Mouse (Mus musculus): ENCODE data around the gene Wnt3.
A peak's percentile ranks its signal among the peaks of the same experiment; 100 is the strongest.
"Not testable (repeated sequence)": the region's sequence is repeated elsewhere in the genome, so short reads cannot be mapped to it uniquely, and the experiment has no call there.

Wnt3 gene

GRCm38 (mm10) chr11:103773387-103774227 lies at the start of gene Wnt3:
Wnt3 (plus strand) TSS chr11:103774150.
- no peak for DNase-seq

- no peak for DNase-seq
These were observed 49.6 kb upstream of the Wnt3 start for GRCm38 (mm10) chr11:103724331-103724771.

DNA sequence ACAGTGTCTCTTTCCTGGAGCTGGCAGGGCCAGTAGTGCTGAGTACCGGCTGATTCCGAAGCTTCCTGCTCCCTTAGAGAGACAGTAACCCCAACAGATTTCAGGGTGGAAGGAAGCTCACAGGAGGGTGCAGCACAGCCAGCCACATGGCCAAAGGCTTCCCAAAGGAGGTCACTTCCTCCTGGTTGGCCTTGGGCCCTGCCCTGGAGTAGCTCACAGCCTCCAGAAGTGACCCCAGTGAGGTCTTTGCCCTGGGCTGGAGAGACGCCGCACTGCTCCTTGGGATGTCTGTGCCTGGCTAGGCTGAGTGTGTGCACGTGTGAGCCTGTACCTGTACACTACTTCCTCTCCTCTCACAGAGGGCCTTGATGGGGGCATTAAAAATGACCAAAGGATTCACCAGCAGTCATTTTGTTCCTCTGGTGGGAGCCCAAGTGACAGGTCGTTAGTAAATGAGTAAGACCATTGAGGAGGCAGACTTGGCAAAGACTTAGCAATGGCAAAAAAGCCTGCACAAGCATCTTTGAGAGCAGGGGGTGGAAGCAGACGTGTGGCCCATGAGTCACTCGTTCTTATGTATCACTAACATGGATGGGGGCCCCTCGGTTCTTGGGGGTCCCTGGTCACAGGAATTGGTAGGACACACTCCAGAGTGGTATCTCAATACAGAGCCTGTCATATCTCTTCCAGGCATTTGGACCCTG lies 44.5 kb upstream of the Wnt3 start:
- no peak for DNase-seq

- no peak for DNase-seq
These were observed 42.4 kb upstream of the Wnt3 start for GRCm38 (mm10) chr11:103731594-103731993.

- DNase-seq: no peak
These were observed 41.6 kb upstream of the Wnt3 start for GRCm38 (mm10) chr11:103732306-103732705.

DNA sequence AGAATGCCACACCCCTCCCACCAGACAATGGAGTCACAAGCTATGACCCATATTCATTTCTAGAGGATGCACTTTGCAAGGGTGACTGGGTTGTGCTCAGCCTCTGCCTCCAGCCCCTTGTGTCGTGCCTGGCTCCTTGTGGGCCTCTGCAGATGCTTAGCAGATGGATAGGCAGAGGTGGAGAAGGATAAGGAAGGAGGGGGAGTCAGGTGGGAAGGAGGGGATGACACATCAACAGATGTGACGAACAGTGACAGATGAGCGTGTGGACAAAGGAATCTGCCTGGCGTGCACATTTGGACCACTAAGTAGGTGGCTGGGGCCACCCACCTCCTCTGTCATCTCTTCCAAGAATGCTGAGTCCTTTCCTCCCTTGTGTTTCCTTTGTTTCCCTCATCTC lies 40.9 kb upstream of the Wnt3 start:
- no peak for DNase-seq

DNA sequence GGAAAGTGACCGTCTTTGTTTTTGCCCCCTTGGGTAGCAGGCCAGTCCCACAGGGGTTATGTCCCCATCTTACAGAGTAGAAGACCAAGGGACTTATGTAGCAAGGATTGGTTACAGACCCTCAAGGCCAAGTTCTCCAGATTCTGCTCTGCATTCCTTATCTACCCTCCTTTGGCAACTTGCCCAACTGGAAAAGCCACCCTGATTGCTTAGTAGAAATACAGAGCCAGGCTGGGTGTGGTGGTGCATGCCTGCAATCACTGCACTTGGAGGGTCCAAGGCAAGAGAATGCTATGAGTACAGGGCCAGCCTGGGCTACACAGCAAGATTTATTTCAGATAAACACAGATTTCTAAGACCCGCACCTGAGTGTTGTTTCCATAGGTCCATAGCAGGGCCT lies 40.0 kb upstream of the Wnt3 start:
- no peak for DNase-seq

GRCm38 (mm10) chr11:103734411-103735045 lies 39.4 kb upstream of the Wnt3 start:
- DNase-seq: no peak

DNA sequence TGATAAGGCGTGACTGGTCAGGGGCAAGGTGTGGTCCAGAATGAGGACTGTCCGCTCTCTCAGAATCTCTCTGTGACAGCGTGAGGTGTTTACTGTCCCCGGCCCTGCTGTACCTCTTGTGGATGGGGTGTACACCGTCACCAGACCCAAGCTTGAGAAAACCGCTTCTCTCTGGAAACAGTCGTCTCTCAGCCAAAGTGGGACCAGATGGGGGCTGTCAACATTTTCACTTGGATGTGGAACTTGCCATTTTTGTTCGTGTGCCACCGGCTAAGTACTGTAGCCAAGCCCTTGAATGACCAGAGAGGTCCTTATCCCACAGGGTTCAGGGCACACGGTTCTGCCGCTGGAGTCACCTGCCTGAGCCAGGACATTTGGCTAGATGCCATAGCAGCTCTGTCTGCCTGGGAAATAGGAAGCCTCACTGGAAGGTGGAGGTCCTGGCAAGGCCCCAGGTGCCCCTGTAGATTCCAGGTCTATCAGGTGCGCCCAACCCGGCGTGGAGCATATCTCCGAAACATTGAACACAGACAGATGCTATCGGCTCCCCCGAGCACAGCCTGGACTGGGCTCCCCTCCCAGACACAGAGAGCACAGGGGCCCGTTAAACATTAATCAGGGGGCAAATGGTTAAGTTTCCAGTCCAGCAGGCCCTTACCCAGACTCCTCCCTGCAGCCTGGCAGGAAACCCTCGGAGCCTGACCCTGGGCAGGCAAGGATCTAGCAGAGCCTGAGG lies 38.7 kb upstream of the Wnt3 start:
- no peak for DNase-seq

GRCm38 (mm10) chr11:103749306-103750089 lies 24.5 kb upstream of the Wnt3 start, which contains the start of gene Wnt9b:
Wnt9b (minus strand) TSS chr11:103749821.
- no peak for DNase-seq

GRCm38 (mm10) chr11:103750612-103751011 lies 23.3 kb upstream of the Wnt3 start:
- no peak for DNase-seq

DNA sequence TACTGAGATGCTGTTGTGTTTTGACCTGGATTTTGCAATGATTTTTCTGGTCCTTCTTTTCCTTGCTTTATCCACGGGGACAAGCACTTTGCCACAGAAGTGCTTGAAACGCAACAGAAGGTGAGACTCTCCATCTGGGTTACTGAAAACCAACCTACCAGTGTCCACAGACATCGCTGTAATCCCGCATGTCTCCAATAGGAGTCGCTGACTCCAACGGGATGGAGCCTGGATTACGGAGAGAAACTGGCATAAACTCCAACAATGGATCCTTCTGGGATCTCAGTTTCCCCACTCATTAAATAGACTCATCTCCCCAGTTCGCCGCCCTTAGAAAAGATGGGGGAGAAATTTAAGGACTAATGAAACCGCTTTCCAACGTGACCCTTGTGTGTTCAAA lies 15.9 kb upstream of the Wnt3 start:
- no peak for DNase-seq

GRCm38 (mm10) chr11:103758706-103759105 lies 15.2 kb upstream of the Wnt3 start:
- peak; percentile 15 to 67 for DNase-seq

- DNase-seq: no peak
These were observed 13.8 kb upstream of the Wnt3 start for GRCm38 (mm10) chr11:103760101-103760500.

DNA sequence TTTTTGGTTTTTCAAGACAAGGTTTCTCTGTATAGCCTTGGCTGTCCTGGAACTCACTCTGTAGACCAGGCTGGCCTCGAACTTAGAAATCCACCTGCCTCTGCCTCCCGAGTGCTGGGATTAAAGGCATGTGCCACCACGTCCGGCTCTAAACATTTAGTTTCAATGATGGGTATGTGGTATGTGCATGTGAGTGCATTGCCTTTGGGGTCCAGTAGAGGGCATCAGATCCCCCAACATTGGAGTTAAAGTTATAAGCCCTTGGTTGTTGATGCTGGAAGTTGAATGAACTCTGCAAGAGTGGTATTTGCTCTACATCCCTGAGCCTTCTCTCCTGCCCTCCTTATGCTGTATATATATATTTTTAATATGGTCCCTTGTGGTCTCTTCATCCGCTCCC lies 13.1 kb upstream of the Wnt3 start:
- not testable (repeated sequence) for DNase-seq

DNA sequence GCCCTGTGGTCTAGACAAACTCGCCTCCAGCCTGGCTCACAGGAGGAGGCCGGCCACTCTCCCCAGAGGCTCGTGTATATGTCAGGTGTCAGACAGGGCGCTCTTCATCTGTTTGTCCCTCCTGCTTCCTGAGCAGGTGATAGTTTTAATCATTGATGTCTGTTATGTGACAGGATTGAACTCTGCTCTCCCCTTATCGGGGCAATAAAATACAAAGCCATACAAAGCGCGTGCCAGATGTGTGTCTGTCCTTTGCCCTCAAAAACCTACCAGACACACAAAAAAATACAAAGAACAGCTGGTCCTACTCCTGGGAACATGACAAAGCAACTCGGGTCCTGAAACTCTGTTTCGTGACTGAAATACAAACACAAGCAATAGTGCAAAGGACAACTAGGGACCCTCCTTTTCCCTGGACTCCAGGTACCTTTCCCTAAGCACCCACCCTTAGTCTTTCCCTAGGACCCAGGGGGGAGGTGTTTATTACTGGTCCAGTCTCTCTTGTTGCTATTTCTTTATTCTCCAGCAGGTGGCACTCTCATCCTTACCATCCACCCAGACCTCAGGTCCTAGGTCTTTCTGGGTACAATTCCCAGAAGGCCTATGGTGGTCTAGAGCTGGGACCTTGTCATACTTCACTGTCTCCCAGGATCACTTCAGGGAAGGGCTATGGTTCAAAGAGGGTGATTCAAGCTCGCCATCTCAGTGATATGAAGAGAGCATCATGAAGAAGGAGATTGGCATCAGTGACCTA lies 10.4 kb upstream of the Wnt3 start:
- DNase-seq: no peak

- no peak for DNase-seq
These were observed 9.3 kb upstream of the Wnt3 start for GRCm38 (mm10) chr11:103764601-103765000.

GRCm38 (mm10) chr11:103765556-103766011 lies 8.4 kb upstream of the Wnt3 start:
- DNase-seq: no peak

GRCm38 (mm10) chr11:103771160-103771817 lies 2.7 kb upstream of the Wnt3 start:
- DNase-seq: no peak
